Mouse (Mus musculus): ENCODE data around the gene Golga7b. TPM values are rescaled to one million over a fixed set of nuclear protein-coding genes. Genes with fewer than 3 reads are reported as not detected.

The Golga7b gene
- polyA plus RNA-seq, 2 experiments: 0.11 TPM; not detected in 1

GRCm38 (mm10) chr19:42246626-42247025, 748 bp upstream of the Golga7b start:
- 48% methylated on average over 5 of the region's 5 CpGs for WGBS
- ATAC-seq (ENCODE audit: low FRiP score, low read depth): no peak
- H3K4me2 ChIP-seq (replicated peaks; ENCODE audit: low read depth, low read length, severe bottlenecking): no peak overlapping the region
- no peak overlapping the region for H3K4me3 ChIP-seq (replicated peaks; ENCODE audit: low read length)
- H3K9me3 ChIP-seq (ENCODE audit: control insufficient read depth, low read length): no peaks in the 10 kb centered on the region
- TF ChIP-seq POLR2A (IDR thresholded peaks at IDR 0.05; ENCODE audit: borderline replicate concordance, extremely low read depth, insufficient read depth, insufficient read length): no peak
- no peaks in the 10 kb centered on the region for H3K36me3 ChIP-seq (ENCODE audit: control insufficient read depth, insufficient read depth, low read length)
- H3K27ac ChIP-seq (replicated peaks; ENCODE audit: low read depth, low read length): no peak overlapping the region
- no peaks in the 10 kb centered on the region for H3K27me3 ChIP-seq (ENCODE audit: control insufficient read depth, insufficient read depth, low read length)
- H3K9ac ChIP-seq (ENCODE audit: low read depth, low read length, severe bottlenecking): no peak overlapping the region
- no peak for DNase-seq (ENCODE audit: low spot score)
- H3K4me1 ChIP-seq (ENCODE audit: control insufficient read depth, insufficient read depth, low read length): no peaks in the 10 kb centered on the region

DNA sequence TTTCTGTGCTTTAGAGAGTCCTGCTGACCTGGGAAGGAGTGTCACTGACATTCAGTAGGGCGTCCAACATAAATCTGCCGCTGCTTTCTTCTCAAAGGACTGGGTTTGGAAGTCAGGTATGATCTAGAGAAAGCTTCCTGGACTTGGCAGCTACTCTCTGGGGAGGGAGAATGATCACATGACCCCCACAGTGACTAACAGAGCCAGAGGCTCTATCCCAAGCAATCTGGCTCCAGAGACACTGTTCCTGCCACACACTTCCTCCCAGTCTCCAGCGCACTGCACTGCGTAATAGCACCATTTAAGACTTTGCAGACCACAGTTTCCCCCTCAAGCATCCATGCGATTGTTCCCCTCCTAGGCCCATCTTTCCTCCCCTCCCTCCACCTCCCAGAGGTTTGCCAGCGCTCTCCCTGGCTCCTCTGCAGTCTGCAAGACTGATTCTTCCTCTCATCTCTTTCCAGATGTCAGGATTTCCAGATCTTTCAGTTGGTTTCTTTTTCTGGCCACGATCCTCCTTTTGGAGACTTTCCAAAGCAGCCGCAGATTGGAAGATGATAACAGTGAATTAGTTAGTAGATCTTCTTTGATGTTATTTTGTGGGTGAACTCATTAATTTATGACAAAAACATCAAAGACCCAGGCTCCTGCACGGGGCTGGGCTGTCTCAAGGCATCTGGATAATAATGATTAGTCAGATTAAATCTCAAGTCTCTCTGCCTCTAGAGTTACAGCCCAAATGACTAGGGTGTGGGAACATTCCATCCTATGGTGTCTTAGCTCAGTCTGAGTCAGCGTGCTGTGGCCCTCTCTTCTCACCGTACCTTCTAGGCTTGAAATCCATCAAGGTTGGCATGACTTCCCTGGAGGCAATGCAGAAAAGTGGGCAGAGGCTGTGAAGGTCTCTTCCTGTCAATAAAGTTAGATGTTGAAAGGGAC, 2.9 kb downstream of the Golga7b start:
- Histone ChIP-seq H3K9me3 (ENCODE audit: control insufficient read depth, low read length) (no peaks in the 10 kb centered on the region), H3K36me3 (ENCODE audit: control insufficient read depth, insufficient read depth, low read length) (no peaks in the 10 kb centered on the region), H3K4me3 (replicated peaks; ENCODE audit: low read length) (no peak overlapping the region), H3K4me1 (ENCODE audit: control insufficient read depth, insufficient read depth, low read length) (no peaks in the 10 kb centered on the region), H3K27me3 (ENCODE audit: control insufficient read depth, insufficient read depth, low read length) (peaks cover 10% of the 10 kb centered on the region), H3K27ac (replicated peaks; ENCODE audit: low read depth, low read length) (no peak overlapping the region), H3K4me2 (replicated peaks; ENCODE audit: low read depth, low read length, severe bottlenecking) (no peak overlapping the region), H3K9ac (ENCODE audit: low read depth, low read length, severe bottlenecking) (no peak overlapping the region)
- no peak for DNase-seq (ENCODE audit: low spot score)
- 60% methylated on average over 11 of the region's 11 CpGs for WGBS
- no peak for TF ChIP-seq POLR2A (IDR thresholded peaks at IDR 0.05; ENCODE audit: borderline replicate concordance, extremely low read depth, insufficient read depth, insufficient read length)
- no peak for ATAC-seq (ENCODE audit: low FRiP score, low read depth)

- H3K36me3 ChIP-seq (ENCODE audit: control insufficient read depth, insufficient read depth, low read length): no peaks in the 10 kb centered on the region
- H3K27ac ChIP-seq (replicated peaks; ENCODE audit: low read depth, low read length): no peak overlapping the region
- no peak for TF ChIP-seq POLR2A (IDR thresholded peaks at IDR 0.05; ENCODE audit: borderline replicate concordance, extremely low read depth, insufficient read depth, insufficient read length)
- H3K9ac ChIP-seq (ENCODE audit: low read depth, low read length, severe bottlenecking): no peak overlapping the region
- H3K4me1 ChIP-seq (ENCODE audit: control insufficient read depth, insufficient read depth, low read length): 0 out of 2 replicates have a peak, but pooled peaks cover 3% of the 10 kb centered on the region
- WGBS: 3% methylated on average over 14 of the region's 23 CpGs
- peak overlapping the region; percentile 26 for H3K4me3 ChIP-seq (replicated peaks; ENCODE audit: low read length)
- DNase-seq (ENCODE audit: low spot score) (no peak), ATAC-seq (ENCODE audit: low FRiP score, low read depth) (peak; percentile 19; the same call in 1 of the 2 replicates)
- H3K27me3 ChIP-seq (ENCODE audit: control insufficient read depth, insufficient read depth, low read length): peaks cover 16% of the 10 kb centered on the region
- H3K9me3 ChIP-seq (ENCODE audit: control insufficient read depth, low read length): no peaks in the 10 kb centered on the region
- H3K4me2 ChIP-seq (replicated peaks; ENCODE audit: low read depth, low read length, severe bottlenecking): peak overlapping the region; percentile 55
Observed at GRCm38 (mm10) chr19:42255438-42255783, 8.0 kb downstream of the Golga7b start.

DNA sequence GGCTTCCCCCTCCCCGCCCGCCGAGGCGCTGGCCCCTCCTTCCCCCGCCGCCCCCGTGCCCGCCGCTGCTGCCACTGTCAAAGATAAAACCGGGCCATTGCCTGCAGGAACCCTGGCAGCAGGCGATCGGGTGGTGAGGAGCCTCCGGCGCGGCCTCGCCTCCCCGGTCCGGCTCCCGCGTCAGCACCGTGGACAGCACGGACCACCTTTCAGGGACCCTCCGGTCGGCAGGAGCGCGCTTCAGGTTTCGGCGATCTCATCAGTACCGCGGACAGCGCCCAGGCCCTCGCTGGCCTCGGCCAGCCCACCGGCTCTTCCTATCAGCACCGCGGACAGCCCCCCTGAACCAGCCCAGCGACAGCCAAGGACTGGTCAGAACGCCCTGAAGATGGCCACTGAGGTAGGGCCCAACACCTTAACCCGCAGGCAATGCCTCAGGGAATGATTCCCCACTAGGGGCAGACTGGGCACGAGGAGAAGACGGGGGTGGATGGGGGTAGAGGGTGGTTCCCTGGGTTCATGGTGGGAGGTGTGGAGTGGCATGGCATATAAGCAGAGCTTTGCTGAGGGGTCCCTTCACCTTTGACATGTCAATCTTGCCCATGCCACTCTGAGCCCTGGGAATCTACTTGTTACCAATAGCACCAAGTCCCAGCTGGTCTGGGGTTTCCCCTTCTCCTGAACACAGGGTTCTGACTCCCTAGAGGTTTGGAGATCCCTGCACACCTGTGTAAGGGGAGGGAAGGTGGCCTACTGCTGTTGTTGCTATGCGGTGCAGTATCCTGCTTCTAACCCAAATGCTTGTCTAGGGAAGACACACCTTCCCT, 8.6 kb downstream of the Golga7b start:
- H3K27ac ChIP-seq (replicated peaks; ENCODE audit: low read depth, low read length): no peak overlapping the region
- 4% methylated on average over 21 of the region's 42 CpGs for WGBS
- peaks cover 16% of the 10 kb centered on the region for H3K27me3 ChIP-seq (ENCODE audit: control insufficient read depth, insufficient read depth, low read length)
- H3K4me3 ChIP-seq (replicated peaks; ENCODE audit: low read length): peak overlapping the region; percentile 26
- peak overlapping the region; percentile 55 for H3K4me2 ChIP-seq (replicated peaks; ENCODE audit: low read depth, low read length, severe bottlenecking)
- no peaks in the 10 kb centered on the region for H3K9me3 ChIP-seq (ENCODE audit: control insufficient read depth, low read length)
- H3K36me3 ChIP-seq (ENCODE audit: control insufficient read depth, insufficient read depth, low read length): no peaks in the 10 kb centered on the region
- ATAC-seq (ENCODE audit: low FRiP score, low read depth): peak; percentile 93
- H3K9ac ChIP-seq (ENCODE audit: low read depth, low read length, severe bottlenecking): no peak overlapping the region
- H3K4me1 ChIP-seq (ENCODE audit: control insufficient read depth, insufficient read depth, low read length): 0 out of 2 replicates have a peak, but pooled peaks cover 3% of the 10 kb centered on the region
- peak; percentile 95 for DNase-seq (ENCODE audit: low spot score)
- TF ChIP-seq POLR2A (IDR thresholded peaks at IDR 0.05; ENCODE audit: borderline replicate concordance, extremely low read depth, insufficient read depth, insufficient read length): no peak

- H3K4me3 ChIP-seq (replicated peaks; ENCODE audit: low read length): no peak overlapping the region
- WGBS: 84% methylated on average over 12 of the region's 12 CpGs
- no peak for DNase-seq (ENCODE audit: low spot score)
- ATAC-seq (ENCODE audit: low FRiP score, low read depth): no peak
- no peak overlapping the region for H3K4me2 ChIP-seq (replicated peaks; ENCODE audit: low read depth, low read length, severe bottlenecking)
- 0 out of 2 replicates have a peak, but pooled peaks cover 3% of the 10 kb centered on the region for H3K4me1 ChIP-seq (ENCODE audit: control insufficient read depth, insufficient read depth, low read length)
- no peak overlapping the region for H3K9ac ChIP-seq (ENCODE audit: low read depth, low read length, severe bottlenecking)
- H3K9me3 ChIP-seq (ENCODE audit: control insufficient read depth, low read length): no peaks in the 10 kb centered on the region
- no peak for TF ChIP-seq POLR2A (IDR thresholded peaks at IDR 0.05; ENCODE audit: borderline replicate concordance, extremely low read depth, insufficient read depth, insufficient read length)
- no peaks in the 10 kb centered on the region for H3K36me3 ChIP-seq (ENCODE audit: control insufficient read depth, insufficient read depth, low read length)
- no peak overlapping the region for H3K27ac ChIP-seq (replicated peaks; ENCODE audit: low read depth, low read length)
- H3K27me3 ChIP-seq (ENCODE audit: control insufficient read depth, insufficient read depth, low read length): peaks cover 16% of the 10 kb centered on the region
Observed at GRCm38 (mm10) chr19:42256611-42257240, 9.4 kb downstream of the Golga7b start.
